Mouse (Mus musculus) mouse embryonic stem cell (cell line): ENCODE data around the gene Gm28360.
"Not testable (repeated sequence)": the region's sequence is repeated elsewhere in the genome, so short reads cannot be mapped to it uniquely, and the experiment has no call there.

Source experiments
- in situ Hi-C, 2 experiments: fragments of 300-500 bp; cut with MboI; formaldehyde crosslinking; loops; 1 replicate in 1 of 2; 3 replicates in 1 of 2; pipeline ENCODE4 v1.14.3; 2019 to 2020; ENCODE audit warnings: low sequenced_read_pairs in 2 of 2, low pct_unique_long_range_greater_than_20kb in 1 of 2, mixed read lengths in 1 of 2; ENCODE audit not compliant: unreplicated experiment in 1 of 2

Gene Gm28360

GRCm38 (mm10) chr1:117829781-117830180 is at the start of gene Gm28360:
Gene Gm28360 (plus strand): TSS chr1:117830081.
- in situ Hi-C loops, result not testable (repeated sequence)

GRCm38 (mm10) chr1:117780833-117781232 is 49.0 kb upstream of the Gm28360 start, which contains the start of gene B020011L13Rik:
Gene B020011L13Rik (plus strand): TSS chr1:117781133.
- in situ Hi-C loops, result loop anchor here in 1 of 2 experiments (5.0 kb wide), 1 partner anchor 179 kb away; no protein-coding TSS in a partner anchor

- in situ Hi-C loops, result not testable (repeated sequence)
These were observed 13.6 kb upstream of the Gm28360 start for GRCm38 (mm10) chr1:117816271-117816670.

- in situ Hi-C loops, result not testable (repeated sequence)
These were observed 21.8 kb downstream of the Gm28360 start for GRCm38 (mm10) chr1:117851718-117852117.
